Mouse (Mus musculus) forebrain, postnatal 0 days (tissue): ENCODE results near the gene Blvrb. TPM values are rescaled to one million over a fixed set of nuclear protein-coding genes. Genes with fewer than 3 reads are reported as not detected.

Experiments used
- ATAC-seq: fragments of 200-750 bp; cut with Nextera tagmentation; 2 replicates; pipeline ENCODE4 v1.8.0; 2017; ENCODE audit warnings: mild to moderate bottlenecking, moderate library complexity
- DNase-seq: peaks from one replicate; pipeline ENCODE4 v3.0.0-alpha.2; 2015
- H3K27ac ChIP-seq: fragments of 300-500 bp; sonication (generic); 2 replicates; pipeline ENCODE4 v1.5.1; 2014; ENCODE audit warnings: low read depth, mild to moderate bottlenecking, antibody characterized with exemption, low read length, moderate library complexity, mixed read lengths
- H3K27me3 ChIP-seq: fragments of 300-500 bp; sonication (generic); 2 replicates; pipeline ENCODE4 v1.6.1; 2014; ENCODE audit warnings: mild to moderate bottlenecking, low read length, mixed read lengths; ENCODE audit not compliant: insufficient read depth
- H3K36me3 ChIP-seq: fragments of 300-500 bp; sonication (generic); 2 replicates; pipeline ENCODE4 v1.6.1; 2014; ENCODE audit warnings: mild to moderate bottlenecking, moderate library complexity; ENCODE audit not compliant: insufficient read depth
- H3K4me1 ChIP-seq: fragments of 300-500 bp; sonication (generic); 2 replicates; pipeline ENCODE4 v1.6.1; 2014; ENCODE audit warnings: antibody characterized with exemption; ENCODE audit not compliant: insufficient read depth
- H3K4me2 ChIP-seq: fragments of 300-500 bp; sonication (generic); 2 replicates; pipeline ENCODE4 v1.6.1; 2014; ENCODE audit warnings: low read depth, mild to moderate bottlenecking, moderate library complexity
- H3K4me3 ChIP-seq: fragments of 300-500 bp; sonication (generic); 2 replicates; pipeline ENCODE4 v1.5.1; 2014; ENCODE audit warnings: low read depth, low read length, mixed read lengths
- H3K9ac ChIP-seq: fragments of 300-500 bp; sonication (generic); 2 replicates; pipeline ENCODE4 v1.6.1; 2014; ENCODE audit warnings: mild to moderate bottlenecking
- H3K9me3 ChIP-seq: fragments of 300-500 bp; sonication (generic); 2 replicates; pipeline ENCODE4 v1.6.1; 2016; ENCODE audit warnings: low read length
- CTCF ChIP-seq: sonication (generic); IDR thresholded peaks from 2 replicates; pipeline ENCODE4 v1.5.1; 2016; ENCODE audit warnings: antibody characterized with exemption, control low read depth, low read depth
- WGBS: fragments of 180-500 bp; shearing (Covaris S2); extraction: QIAGEN DNeasy Blood & Tissue Kit; methylation state at CpG from one replicate; pipeline ENCODE4 v1.1.7; 2014; 5-methylcytosine and 5-hydroxymethylcytosine counted together
- polyA plus RNA-seq: library from polyadenylated mRNA; unstranded; fragments of >200 nt; fragmentation: Nextera tagmentation; extraction: Ambion mirVana; gene quantifications from 2 replicates; pipeline ENCODE4 v1.2.1, GENCODE M21; 2015
- total RNA-seq: library from RNA; depleted of rRNA; stranded (reverse); fragments of >200 nt; gene quantifications from 2 replicates; pipeline ENCODE4 v1.2.3, GENCODE M21; 2014

The Blvrb gene
- total and polyA plus RNA-seq, 2 experiments from 2014 or later, result 11.6 to 16.3 TPM

DNA sequence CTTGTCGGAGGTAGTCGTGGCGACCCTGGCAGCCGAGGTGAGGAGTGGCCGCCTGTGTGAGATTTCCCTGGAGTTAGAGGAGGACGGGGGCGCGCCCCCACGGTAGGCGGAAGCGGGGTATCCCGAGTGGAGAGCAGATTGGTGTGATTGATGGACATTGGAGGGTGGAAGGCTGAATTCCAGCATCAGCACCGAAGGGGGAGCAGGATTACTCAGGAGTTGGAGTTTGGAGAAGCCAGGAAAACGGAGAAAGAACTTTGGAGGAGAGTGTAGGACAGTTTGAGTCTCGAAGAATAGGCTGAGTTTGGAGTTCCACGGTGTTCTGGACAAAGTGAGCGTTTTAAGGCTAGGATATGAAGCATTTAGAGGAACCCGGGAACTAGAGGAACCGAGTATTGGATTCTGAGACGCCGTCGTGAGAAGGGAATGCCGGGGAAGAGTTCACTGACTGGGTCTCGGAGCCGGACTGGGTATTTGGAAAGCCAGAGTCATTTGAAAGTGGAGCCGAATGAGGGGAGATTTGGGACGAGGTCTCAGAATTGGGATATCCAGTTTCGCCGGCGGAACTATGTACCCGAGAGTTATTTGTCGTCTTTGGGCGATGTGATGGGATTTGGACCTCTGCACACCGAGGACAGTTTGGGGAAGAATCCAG lies 26.2 kb downstream of the Blvrb start:
- no peak for TF ChIP-seq CTCF
- Histone ChIP-seq H3K4me1 (0 out of 2 replicates have a peak, but pooled peaks cover 6% of the 10 kb centered on the region), H3K9ac (peak overlapping the region; percentile 40), H3K36me3 (peaks cover 6% of the 10 kb centered on the region; the same call in 1 of the 2 replicates), H3K9me3 (no peaks in the 10 kb centered on the region), H3K27ac (peak overlapping the region; percentile 78), H3K4me3 (peak overlapping the region; percentile 61), H3K27me3 (no peaks in the 10 kb centered on the region), H3K4me2 (peak overlapping the region; percentile 95)
- DNase-seq (no peak), ATAC-seq (no peak)
- WGBS, result under 1% methylated on average over 34 of the region's 34 CpGs

DNA sequence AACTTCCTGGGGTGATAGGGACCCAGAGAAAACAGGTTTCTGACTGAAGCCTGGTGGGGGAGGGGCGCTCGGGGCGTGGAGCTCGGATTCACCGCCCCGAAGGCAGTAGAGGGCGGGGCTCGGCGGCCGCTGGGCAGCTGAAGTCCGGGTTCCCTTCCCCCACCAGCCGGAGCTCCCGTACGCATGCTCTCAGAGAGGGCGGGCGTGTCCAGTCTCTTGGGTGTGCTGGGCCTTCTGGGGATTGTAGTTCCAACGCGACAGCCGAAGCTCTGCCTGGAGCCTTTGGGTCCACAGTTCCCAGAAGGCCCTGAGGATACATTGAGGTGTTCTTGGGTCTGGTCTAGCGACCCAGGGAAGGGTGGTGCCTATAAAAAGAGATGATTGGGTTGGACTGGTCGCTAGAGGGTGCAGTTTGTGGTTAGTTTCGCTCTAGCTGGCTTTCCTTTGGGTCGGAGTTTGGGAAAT lies 26.7 kb downstream of the Blvrb start:
- peak; percentile 67 for TF ChIP-seq CTCF
- Histone ChIP-seq H3K4me1 (0 out of 2 replicates have a peak, but pooled peaks cover 6% of the 10 kb centered on the region), H3K27ac (peak overlapping the region; percentile 78), H3K27me3 (no peaks in the 10 kb centered on the region), H3K9ac (peak overlapping the region; percentile 40), H3K4me3 (peak overlapping the region; percentile 61), H3K36me3 (peaks cover 6% of the 10 kb centered on the region; the same call in 1 of the 2 replicates), H3K4me2 (peak overlapping the region; percentile 95), H3K9me3 (no peaks in the 10 kb centered on the region)
- 3% methylated on average over 23 of the region's 23 CpGs for WGBS
- DNase-seq, result peak; percentile 95
- peak; percentile 95 for ATAC-seq

DNA sequence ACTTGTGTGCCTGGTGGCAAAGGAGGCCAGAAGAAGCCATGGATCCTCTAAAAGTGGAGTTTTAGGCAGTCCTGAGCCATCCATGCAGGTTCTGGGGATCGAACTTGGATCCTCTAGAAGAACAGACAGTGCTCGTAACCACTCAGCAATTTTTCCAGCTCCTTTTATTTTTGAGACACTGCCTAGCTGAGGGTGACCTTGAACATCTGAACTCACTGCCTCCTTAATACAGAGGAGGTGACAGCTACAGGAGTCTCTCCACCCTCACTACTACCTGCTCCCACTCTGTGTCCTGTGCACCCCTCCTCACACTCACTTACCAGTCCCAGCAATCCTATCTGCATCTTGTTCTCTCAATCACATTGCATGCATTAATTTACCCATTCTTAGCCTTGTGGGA lies 27.8 kb downstream of the Blvrb start:
- Histone ChIP-seq H3K36me3 (peaks cover 6% of the 10 kb centered on the region; the same call in 1 of the 2 replicates), H3K4me3 (no peak overlapping the region), H3K9me3 (no peaks in the 10 kb centered on the region), H3K9ac (no peak overlapping the region), H3K27ac (no peak overlapping the region), H3K27me3 (no peaks in the 10 kb centered on the region), H3K4me2 (no peak overlapping the region), H3K4me1 (0 out of 2 replicates have a peak, but pooled peaks cover 6% of the 10 kb centered on the region)
- DNase-seq (no peak), ATAC-seq (no peak)
- 94% methylated on average over 2 of the region's 2 CpGs for WGBS
- no peak for TF ChIP-seq CTCF

DNA sequence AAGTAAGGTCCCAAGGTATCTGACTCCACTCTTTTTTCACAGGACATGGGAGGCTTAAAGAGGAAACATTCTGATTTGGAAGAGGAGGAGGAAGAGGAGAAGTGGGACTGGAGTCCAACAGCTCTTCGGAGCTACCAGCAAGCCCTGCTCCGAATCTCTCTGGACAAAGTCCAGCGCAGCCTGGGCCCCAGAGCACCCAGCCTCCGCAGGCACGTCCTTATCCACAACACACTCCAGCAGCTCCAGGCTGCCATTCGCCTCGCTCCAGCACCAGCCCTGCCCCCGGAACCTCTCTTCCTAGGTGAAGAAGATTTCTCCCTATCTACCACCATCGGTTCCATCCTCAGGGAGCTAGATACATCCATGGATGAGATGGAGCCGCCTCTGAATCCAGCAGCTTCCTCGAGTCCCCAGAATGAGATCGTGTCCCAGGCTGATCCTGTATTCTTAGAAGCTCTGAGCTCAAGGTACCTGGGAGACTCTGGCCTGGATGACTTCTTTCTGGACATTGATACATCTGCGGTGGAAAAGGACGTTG lies 28.4 kb downstream of the Blvrb start:
- Histone ChIP-seq H3K9me3 (no peaks in the 10 kb centered on the region), H3K4me1 (0 out of 2 replicates have a peak, but pooled peaks cover 6% of the 10 kb centered on the region), H3K9ac (no peak overlapping the region), H3K4me2 (no peak overlapping the region), H3K4me3 (no peak overlapping the region), H3K27me3 (no peaks in the 10 kb centered on the region), H3K27ac (no peak overlapping the region), H3K36me3 (peaks cover 6% of the 10 kb centered on the region; the same call in 1 of the 2 replicates)
- 96% methylated on average over 14 of the region's 14 CpGs for WGBS
- ATAC-seq, result no peak
- DNase-seq, result no peak
- TF ChIP-seq CTCF, result no peak

DNA sequence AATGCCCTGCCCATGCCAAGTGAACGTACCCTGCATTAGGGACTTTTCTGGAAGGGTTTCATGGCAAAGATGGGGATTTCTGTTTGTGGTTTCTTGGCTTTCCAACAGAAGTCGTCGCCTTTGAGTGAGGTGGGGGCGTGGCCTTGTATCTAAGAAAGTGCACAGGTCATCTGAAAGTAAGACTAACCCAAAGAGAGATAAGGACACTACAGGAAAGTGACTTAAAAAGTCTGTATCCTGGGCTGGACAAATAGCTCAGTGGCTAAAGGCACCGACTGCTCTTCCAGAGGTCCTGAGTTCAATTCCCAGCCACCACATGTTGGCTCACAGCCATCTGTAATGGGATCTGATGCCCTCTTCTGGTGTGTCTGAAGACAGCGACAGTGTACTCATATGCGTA lies 30.8 kb downstream of the Blvrb start:
- no peak for DNase-seq
- Histone ChIP-seq H3K27me3 (no peaks in the 10 kb centered on the region), H3K4me1 (no peaks in the 10 kb centered on the region), H3K4me3 (no peak overlapping the region), H3K4me2 (no peak overlapping the region), H3K9ac (no peak overlapping the region), H3K9me3 (no peaks in the 10 kb centered on the region), H3K36me3 (peaks cover 6% of the 10 kb centered on the region; the same call in 1 of the 2 replicates), H3K27ac (no peak overlapping the region)
- WGBS, result 86% methylated on average over 7 of the region's 7 CpGs
- no peak for TF ChIP-seq CTCF
- no peak for ATAC-seq

DNA sequence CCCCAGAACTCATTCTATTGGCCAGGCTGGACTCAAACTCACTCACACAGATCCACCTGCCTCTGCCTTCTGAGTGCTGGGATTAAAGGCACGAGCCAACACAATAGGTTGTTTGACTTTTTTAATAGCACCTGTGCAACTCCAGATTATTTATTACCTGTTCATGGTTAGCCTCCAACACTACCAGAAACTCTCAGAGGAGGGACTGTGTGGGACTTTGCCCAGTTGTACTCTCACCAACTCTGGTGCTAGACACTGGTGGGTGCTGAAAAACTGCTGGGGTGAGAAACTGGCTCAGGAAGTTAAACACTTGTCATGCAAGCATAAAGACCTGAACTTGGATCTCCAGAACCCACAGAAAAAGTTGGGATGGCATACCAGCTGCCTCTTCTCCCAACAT lies 32.0 kb downstream of the Blvrb start:
- ATAC-seq (no peak), DNase-seq (no peak)
- no peaks in the 10 kb centered on the region for H3K27me3 ChIP-seq
- no peak overlapping the region for H3K9ac ChIP-seq
- H3K9me3 ChIP-seq, result no peaks in the 10 kb centered on the region
- H3K4me2 ChIP-seq, result no peak overlapping the region
- H3K36me3 ChIP-seq, result peaks cover 6% of the 10 kb centered on the region; the same call in 1 of the 2 replicates
- no peak for TF ChIP-seq CTCF
- 86% methylated on average over 1 of the region's 1 CpGs for WGBS
- H3K4me1 ChIP-seq, result no peaks in the 10 kb centered on the region
- H3K27ac ChIP-seq, result no peak overlapping the region
- no peak overlapping the region for H3K4me3 ChIP-seq

DNA sequence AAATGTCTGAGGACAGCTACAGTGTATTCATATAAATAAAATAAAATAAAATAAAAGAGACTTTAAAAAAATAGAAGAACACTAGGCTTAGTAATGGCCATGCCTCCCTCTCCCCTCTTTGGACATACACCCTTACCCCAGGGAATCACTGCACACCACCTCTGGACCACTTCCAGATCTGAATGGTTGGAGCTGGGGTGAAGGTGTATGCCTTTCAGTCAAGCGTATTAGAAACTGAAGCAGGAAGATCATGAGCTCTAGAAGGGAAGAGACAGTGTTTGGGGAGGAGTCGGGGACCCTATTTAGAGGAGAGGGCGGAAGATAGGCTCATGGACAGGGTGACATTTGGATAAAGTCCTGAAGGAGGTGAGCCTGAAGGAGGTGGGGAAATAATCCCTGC lies 32.7 kb downstream of the Blvrb start:
- peaks cover 6% of the 10 kb centered on the region; the same call in 1 of the 2 replicates for H3K36me3 ChIP-seq
- no peak overlapping the region for H3K27ac ChIP-seq
- H3K4me3 ChIP-seq, result no peak overlapping the region
- no peak for DNase-seq
- no peak overlapping the region for H3K4me2 ChIP-seq
- TF ChIP-seq CTCF, result no peak
- no peaks in the 10 kb centered on the region for H3K9me3 ChIP-seq
- no peaks in the 10 kb centered on the region for H3K27me3 ChIP-seq
- H3K4me1 ChIP-seq, result no peaks in the 10 kb centered on the region
- H3K9ac ChIP-seq, result no peak overlapping the region
- ATAC-seq, result no peak
- 71% methylated on average over 3 of the region's 3 CpGs for WGBS
